Mouse (Mus musculus): ENCODE measurements around the gene Olfr1417. TPM values are rescaled to one million over a fixed set of nuclear protein-coding genes. Genes with fewer than 3 reads are reported as not detected.

Olfr1417 gene
- polyA plus RNA-seq, 1 experiment from 2014 or later: 0.08 TPM

DNA sequence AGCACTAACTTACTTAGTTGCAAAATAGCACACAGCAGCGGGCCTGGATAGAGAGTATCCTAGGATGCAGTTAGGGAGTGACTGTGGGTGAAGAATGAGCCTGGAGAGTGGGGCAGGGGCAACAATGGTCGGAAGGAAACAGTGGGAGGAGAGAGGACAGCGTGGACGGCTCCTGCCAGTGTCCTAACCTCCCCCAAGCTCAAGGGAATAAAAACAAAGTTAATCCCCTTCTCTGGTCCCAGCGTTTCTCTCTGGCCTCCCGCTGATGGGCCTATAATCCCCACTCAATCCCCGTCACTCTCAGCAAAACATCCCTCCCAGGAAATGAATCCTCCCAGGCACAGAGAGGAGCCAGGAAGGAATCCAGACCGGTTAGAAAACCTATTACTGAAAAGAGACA, 25.4 kb downstream of the Olfr1417 start:
- Histone ChIP-seq H3K27me3 (ENCODE audit: control insufficient read depth, insufficient read depth, low read length) (peaks cover 16% of the 10 kb centered on the region), H3K9ac (no peak overlapping the region), H3K27ac (no peak overlapping the region), H3K4me2 (replicated peaks) (0 out of 2 replicates have a peak overlapping the region, but pooled peaks have one; percentile 10), H3K4me3 (replicated peaks; ENCODE audit: low read length) (no peak overlapping the region), H3K4me1 (replicated peaks; ENCODE audit: control insufficient read depth, insufficient read depth, low read length) (peaks cover 14% of the 10 kb centered on the region), H3K36me3 (replicated peaks; ENCODE audit: control insufficient read depth, insufficient read depth) (no peaks in the 10 kb centered on the region), H3K9me3 (ENCODE audit: control insufficient read depth, low read length) (no peaks in the 10 kb centered on the region)
- WGBS: 20% methylated on average over 8 of the region's 8 CpGs
- DNase-seq (ENCODE audit: low spot score) (no peak), ATAC-seq (ENCODE audit: low FRiP score) (no peak)

- H3K27ac ChIP-seq: no peak overlapping the region
These were observed 25.9 kb downstream of the Olfr1417 start for GRCm38 (mm10) chr19:11813136-11813535.

DNA sequence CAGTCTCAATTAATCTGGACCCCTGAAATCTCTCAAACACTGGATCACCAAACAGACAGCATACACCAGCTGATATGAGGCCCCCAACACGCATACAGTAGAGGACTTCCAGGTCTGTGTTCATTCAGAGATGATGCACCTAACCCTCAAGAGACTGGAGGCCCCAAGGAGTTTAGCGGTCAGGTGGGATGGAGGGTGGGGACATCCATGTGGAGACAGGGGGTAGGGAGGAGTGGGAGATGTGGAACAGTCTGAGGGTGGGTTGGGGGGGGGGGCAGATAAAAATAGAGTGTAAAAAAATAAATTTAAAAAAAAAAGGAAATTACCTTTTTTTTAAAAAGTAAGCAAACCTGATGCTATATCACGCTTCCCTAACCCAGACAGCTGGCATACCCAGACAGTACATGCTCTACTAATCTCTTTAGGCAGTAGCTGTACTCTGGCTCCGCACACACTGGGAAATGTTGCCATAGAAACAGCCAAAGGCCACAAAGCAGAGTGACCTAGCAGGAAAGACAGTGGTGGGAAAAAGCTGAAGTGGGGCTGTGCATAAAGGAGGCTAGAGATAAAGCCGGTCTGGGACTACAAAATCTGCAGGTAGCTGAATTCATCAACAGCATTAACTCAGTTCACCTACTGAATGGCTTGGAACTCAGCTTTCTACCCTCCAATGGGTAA, 27.2 kb downstream of the Olfr1417 start:
- peak; percentile 68 for DNase-seq (ENCODE audit: low spot score)
- Histone ChIP-seq H3K27me3 (ENCODE audit: control insufficient read depth, insufficient read depth, low read length) (peaks cover under 1% of the 10 kb centered on the region; the same call in 1 of the 2 replicates), H3K36me3 (replicated peaks; ENCODE audit: control insufficient read depth, insufficient read depth) (no peaks in the 10 kb centered on the region), H3K27ac (peak overlapping the region; percentile 54; the same call in 1 of the 2 replicates), H3K4me3 (replicated peaks; ENCODE audit: low read length) (no peak overlapping the region), H3K4me2 (replicated peaks) (no peak overlapping the region; the same call in 1 of the 2 replicates), H3K9ac (no peak overlapping the region), H3K4me1 (replicated peaks; ENCODE audit: control insufficient read depth, insufficient read depth, low read length) (peaks cover 7% of the 10 kb centered on the region), H3K9me3 (ENCODE audit: control insufficient read depth, low read length) (no peaks in the 10 kb centered on the region)
- peak; percentile 93 for ATAC-seq (ENCODE audit: low FRiP score)
- WGBS: 36% methylated on average over 5 of the region's 5 CpGs

More at GRCm38 (mm10) chr19:11813136-11813535, 25.9 kb downstream of the Olfr1417 start:
- Histone ChIP-seq H3K36me3 (replicated peaks; ENCODE audit: control insufficient read depth, insufficient read depth) (no peaks in the 10 kb centered on the region), H3K4me3 (replicated peaks; ENCODE audit: low read length) (no peak overlapping the region), H3K9me3 (ENCODE audit: control insufficient read depth, low read length) (no peaks in the 10 kb centered on the region), H3K27me3 (ENCODE audit: control insufficient read depth, insufficient read depth, low read length) (peaks cover 13% of the 10 kb centered on the region), H3K9ac (no peak overlapping the region), H3K4me2 (replicated peaks) (no peak overlapping the region), H3K4me1 (replicated peaks; ENCODE audit: control insufficient read depth, insufficient read depth, low read length) (peaks cover 14% of the 10 kb centered on the region)
- WGBS: 66% methylated on average over 4 of the region's 4 CpGs
- no peak for ATAC-seq (ENCODE audit: low FRiP score)
- DNase-seq (ENCODE audit: low spot score): no peak

DNA sequence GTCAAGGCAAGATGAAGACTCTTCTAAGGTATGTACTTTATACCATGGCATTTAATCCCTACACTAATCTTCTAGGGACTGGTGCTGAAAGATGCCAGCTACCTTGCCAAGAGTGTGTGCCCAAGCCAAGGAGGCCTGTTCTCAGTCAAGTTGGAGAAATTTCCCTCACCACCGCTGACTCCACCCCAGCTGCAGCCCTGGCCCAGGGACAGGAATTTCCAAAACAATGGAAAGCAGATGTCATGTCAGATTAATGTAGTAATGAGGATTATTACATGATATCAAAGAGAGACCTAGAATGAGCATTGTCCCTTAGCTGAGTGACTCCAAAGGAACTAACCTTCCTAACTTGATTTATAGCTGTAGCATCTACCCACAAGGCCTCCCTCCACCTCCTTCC, 28.2 kb downstream of the Olfr1417 start:
- H3K36me3 ChIP-seq (replicated peaks; ENCODE audit: control insufficient read depth, insufficient read depth): no peaks in the 10 kb centered on the region
- WGBS: 78% methylated on average over 1 of the region's 1 CpGs
- H3K4me1 ChIP-seq (replicated peaks; ENCODE audit: control insufficient read depth, insufficient read depth, low read length): peaks cover 7% of the 10 kb centered on the region
- H3K27ac ChIP-seq: no peak overlapping the region
- H3K27me3 ChIP-seq (ENCODE audit: control insufficient read depth, insufficient read depth, low read length): no peaks in the 10 kb centered on the region
- no peak overlapping the region for H3K9ac ChIP-seq
- no peak for DNase-seq (ENCODE audit: low spot score)
- H3K9me3 ChIP-seq (ENCODE audit: control insufficient read depth, low read length): no peaks in the 10 kb centered on the region
- H3K4me2 ChIP-seq (replicated peaks): no peak overlapping the region
- H3K4me3 ChIP-seq (replicated peaks; ENCODE audit: low read length): no peak overlapping the region
- no peak for ATAC-seq (ENCODE audit: low FRiP score)

- WGBS: 84% methylated on average over 5 of the region's 5 CpGs
- Histone ChIP-seq H3K36me3 (replicated peaks; ENCODE audit: control insufficient read depth, insufficient read depth) (no peaks in the 10 kb centered on the region), H3K4me2 (replicated peaks) (no peak overlapping the region), H3K27ac (no peak overlapping the region), H3K27me3 (ENCODE audit: control insufficient read depth, insufficient read depth, low read length) (no peaks in the 10 kb centered on the region), H3K4me3 (replicated peaks; ENCODE audit: low read length) (no peak overlapping the region), H3K9ac (no peak overlapping the region), H3K9me3 (ENCODE audit: control insufficient read depth, low read length) (no peaks in the 10 kb centered on the region), H3K4me1 (replicated peaks; ENCODE audit: control insufficient read depth, insufficient read depth, low read length) (peaks cover 7% of the 10 kb centered on the region)
- ATAC-seq (ENCODE audit: low FRiP score) (no peak), DNase-seq (ENCODE audit: low spot score) (no peak)
These were observed 28.8 kb downstream of the Olfr1417 start for GRCm38 (mm10) chr19:11810003-11810758.

GRCm38 (mm10) chr19:11808452-11808851, 30.6 kb downstream of the Olfr1417 start:
- no peak overlapping the region for H3K4me2 ChIP-seq (replicated peaks)
- H3K27me3 ChIP-seq (ENCODE audit: control insufficient read depth, insufficient read depth, low read length): no peaks in the 10 kb centered on the region
- no peak overlapping the region for H3K9ac ChIP-seq
- 91% methylated on average over 2 of the region's 2 CpGs for WGBS
- H3K27ac ChIP-seq: no peak overlapping the region
- H3K4me3 ChIP-seq (replicated peaks; ENCODE audit: low read length): no peak overlapping the region
- H3K4me1 ChIP-seq (replicated peaks; ENCODE audit: control insufficient read depth, insufficient read depth, low read length): peaks cover 7% of the 10 kb centered on the region
- no peak for ATAC-seq (ENCODE audit: low FRiP score)
- no peaks in the 10 kb centered on the region for H3K36me3 ChIP-seq (replicated peaks; ENCODE audit: control insufficient read depth, insufficient read depth)
- no peak for DNase-seq (ENCODE audit: low spot score)
- H3K9me3 ChIP-seq (ENCODE audit: control insufficient read depth, low read length): no peaks in the 10 kb centered on the region

DNA sequence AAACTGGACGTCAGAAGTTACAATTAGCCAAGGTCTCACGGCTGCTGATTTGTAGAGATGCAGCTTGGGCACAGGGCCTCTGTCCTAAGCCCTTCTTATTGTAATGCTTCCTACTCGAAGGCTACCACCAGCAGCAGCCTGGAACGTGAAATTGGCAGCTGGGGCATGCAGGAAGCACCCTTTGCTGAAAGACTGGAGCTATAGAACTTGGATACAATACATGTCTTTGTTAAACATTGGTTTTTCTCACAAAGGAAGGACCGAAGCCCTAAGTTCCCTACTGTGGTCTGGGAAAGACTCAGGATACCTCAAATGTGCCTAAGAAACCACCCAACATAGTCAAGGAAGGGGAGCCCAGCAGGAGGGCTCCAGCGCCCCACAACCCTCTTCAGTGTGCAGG, 31.2 kb downstream of the Olfr1417 start:
- Histone ChIP-seq H3K27me3 (ENCODE audit: control insufficient read depth, insufficient read depth, low read length) (no peaks in the 10 kb centered on the region), H3K9me3 (ENCODE audit: control insufficient read depth, low read length) (no peaks in the 10 kb centered on the region), H3K4me3 (replicated peaks; ENCODE audit: low read length) (no peak overlapping the region), H3K27ac (no peak overlapping the region), H3K4me2 (replicated peaks) (no peak overlapping the region), H3K9ac (no peak overlapping the region), H3K36me3 (replicated peaks; ENCODE audit: control insufficient read depth, insufficient read depth) (no peaks in the 10 kb centered on the region), H3K4me1 (replicated peaks; ENCODE audit: control insufficient read depth, insufficient read depth, low read length) (peaks cover 7% of the 10 kb centered on the region)
- ATAC-seq (ENCODE audit: low FRiP score): no peak
- WGBS: 21% methylated on average over 6 of the region's 6 CpGs
- DNase-seq (ENCODE audit: low spot score): no peak

DNA sequence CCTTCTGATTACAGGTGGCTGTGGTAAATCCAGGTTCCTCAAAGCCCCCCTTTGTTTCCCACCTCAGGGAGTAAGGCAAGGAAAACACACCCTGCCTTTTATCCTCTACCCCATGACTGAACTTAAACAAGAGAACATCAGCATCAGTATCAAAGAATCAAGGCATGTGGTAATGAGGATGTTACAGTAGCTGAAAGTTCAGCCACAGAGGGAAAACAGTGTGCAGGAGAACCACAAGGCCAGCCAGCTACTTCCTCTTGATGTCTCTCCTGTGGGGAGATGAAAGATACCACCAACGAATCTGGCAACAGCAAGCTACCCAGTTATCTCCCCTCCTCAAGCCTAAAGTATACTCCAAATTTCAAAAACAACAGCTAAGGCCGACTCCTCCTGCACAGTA, 31.8 kb downstream of the Olfr1417 start:
- Histone ChIP-seq H3K4me3 (replicated peaks; ENCODE audit: low read length) (no peak overlapping the region), H3K4me2 (replicated peaks) (no peak overlapping the region), H3K36me3 (replicated peaks; ENCODE audit: control insufficient read depth, insufficient read depth) (no peaks in the 10 kb centered on the region), H3K27ac (no peak overlapping the region), H3K9me3 (ENCODE audit: control insufficient read depth, low read length) (no peaks in the 10 kb centered on the region), H3K27me3 (ENCODE audit: control insufficient read depth, insufficient read depth, low read length) (no peaks in the 10 kb centered on the region), H3K4me1 (replicated peaks; ENCODE audit: control insufficient read depth, insufficient read depth, low read length) (peaks cover 4% of the 10 kb centered on the region), H3K9ac (no peak overlapping the region)
- ATAC-seq (ENCODE audit: low FRiP score) (no peak), DNase-seq (ENCODE audit: low spot score) (no peak)
- WGBS: 75% methylated on average over 2 of the region's 2 CpGs

DNA sequence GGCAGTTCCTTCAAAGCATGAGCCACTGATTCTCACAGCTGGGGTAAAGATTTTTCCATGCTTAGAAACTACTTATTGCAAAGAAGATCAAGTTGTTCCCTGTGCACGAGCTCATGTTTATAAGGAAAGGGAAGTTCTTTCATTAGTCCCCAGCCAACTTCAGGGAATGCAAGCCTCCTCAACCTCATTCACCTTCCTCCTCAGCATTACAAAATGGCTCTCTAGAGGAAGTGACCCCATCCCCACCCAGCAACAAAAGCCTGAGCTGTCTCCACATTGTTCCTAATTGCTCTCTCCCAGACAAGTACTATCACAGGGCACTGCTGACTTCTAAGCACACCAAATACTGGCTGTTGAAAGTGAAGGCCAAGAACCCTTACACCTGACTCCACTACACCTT, 34.6 kb downstream of the Olfr1417 start:
- no peak for DNase-seq (ENCODE audit: low spot score)
- ATAC-seq (ENCODE audit: low FRiP score): no peak
- Histone ChIP-seq H3K27ac (no peak overlapping the region), H3K4me1 (replicated peaks; ENCODE audit: control insufficient read depth, insufficient read depth, low read length) (no peaks in the 10 kb centered on the region), H3K9me3 (ENCODE audit: control insufficient read depth, low read length) (no peaks in the 10 kb centered on the region), H3K9ac (no peak overlapping the region), H3K4me2 (replicated peaks) (no peak overlapping the region), H3K36me3 (replicated peaks; ENCODE audit: control insufficient read depth, insufficient read depth) (no peaks in the 10 kb centered on the region), H3K4me3 (replicated peaks; ENCODE audit: low read length) (no peak overlapping the region), H3K27me3 (ENCODE audit: control insufficient read depth, insufficient read depth, low read length) (no peaks in the 10 kb centered on the region)
- 58% methylated on average over 1 of the region's 1 CpGs for WGBS

All from hindbrain, embryonic 14.5 days (tissue).